In genomic region chr10:84755786-84756203, GRCm38 (mm10) we compare ENCODE assay signal across 8 mouse cellular contexts. TPM values are rescaled to one million over a fixed set of nuclear protein-coding genes. Genes with fewer than 3 reads are reported as not detected.
DNase-seq lines count a peak whose midpoint lies in the region; ATAC-seq and TF ChIP-seq lines count a peak whose summit lies in the region.
"Had no signal": no experiment of that assay in that cellular context is flagged by ENCODE, and none has a peak within 500 bp of the region (broad histone marks: within the 10 kb centered on the region; RNA-seq: fewer than 3 reads in every experiment).

Rfx4 (plus strand) TSS chr10:84756062.

- H3K9me3 ChIP-seq in lung, embryonic 14.5 days (ENCODE audit: low read depth, low read length) = no peaks in the 10 kb centered on the region
- H3K9me3 ChIP-seq in embryonic facial prominence, embryonic 15.5 days (replicated peaks) = no peaks in the 10 kb centered on the region
- no peaks in the 10 kb centered on the region for H3K9me3 ChIP-seq in intestine, embryonic 16.5 days (ENCODE audit: control insufficient read depth, low read length)
- H3K9me3 ChIP-seq in midbrain, postnatal 0 days (ENCODE audit: low read length) = no peaks in the 10 kb centered on the region

- DNase-seq in lung, embryonic 14.5 days = peak; percentile 18
- DNase-seq in lung, postnatal 25 days (ENCODE audit: low spot score) = no peak
- DNase-seq in midbrain, postnatal 0 days (ENCODE audit: low spot score) = peak; percentile 86
- no peak for DNase-seq in cerebellum, adult 8-10 months
- no peak for DNase-seq in gastrocnemius, postnatal 36 days

- H3K4me1 ChIP-seq in lung, embryonic 14.5 days (ENCODE audit: insufficient read depth) = no peaks in the 10 kb centered on the region
- H3K4me1 ChIP-seq in embryonic facial prominence, embryonic 15.5 days = peaks cover 51% of the 10 kb centered on the region
- H3K4me1 ChIP-seq in intestine, embryonic 16.5 days (ENCODE audit: control insufficient read depth, insufficient read depth, low read length) = peaks cover 44% of the 10 kb centered on the region
- no peaks in the 10 kb centered on the region for H3K4me1 ChIP-seq in midbrain, postnatal 0 days (ENCODE audit: insufficient read depth, low read length)

- H3K4me2 ChIP-seq in lung, embryonic 14.5 days = peak within 1 kb of the TSS; percentile 55
- H3K4me2 ChIP-seq in embryonic facial prominence, embryonic 15.5 days (replicated peaks) = peak within 1 kb of the TSS; percentile 59
- H3K4me2 ChIP-seq in intestine, embryonic 16.5 days (ENCODE audit: low read depth, low read length) = peak within 1 kb of the TSS; percentile 62
- peak within 1 kb of the TSS; percentile 63 for H3K4me2 ChIP-seq in midbrain, postnatal 0 days (ENCODE audit: low read depth, low read length, poor library complexity, severe bottlenecking)

- no peak within 1 kb of the TSS for H3K9ac ChIP-seq in lung, embryonic 14.5 days
- H3K9ac ChIP-seq in embryonic facial prominence, embryonic 15.5 days = no peak within 1 kb of the TSS
- no peak within 1 kb of the TSS for H3K9ac ChIP-seq in intestine, embryonic 16.5 days (ENCODE audit: low read depth, low read length)
- peak within 1 kb of the TSS; percentile 48 for H3K9ac ChIP-seq in midbrain, postnatal 0 days (replicated peaks; ENCODE audit: low read length, poor library complexity, severe bottlenecking)

- no peak within 1 kb of the TSS for H3K27ac ChIP-seq in lung, embryonic 14.5 days (ENCODE audit: low read depth)
- H3K27ac ChIP-seq in embryonic facial prominence, embryonic 15.5 days (replicated peaks) = no peak within 1 kb of the TSS
- H3K27ac ChIP-seq in intestine, embryonic 16.5 days (ENCODE audit: low read length) = no peak within 1 kb of the TSS
- H3K27ac ChIP-seq in midbrain, postnatal 0 days (ENCODE audit: low read depth, low read length) = peak within 1 kb of the TSS; percentile 70

- no peaks in the 10 kb centered on the region for H3K36me3 ChIP-seq in lung, embryonic 14.5 days (ENCODE audit: insufficient read depth)
- no peaks in the 10 kb centered on the region for H3K36me3 ChIP-seq in embryonic facial prominence, embryonic 15.5 days
- no peaks in the 10 kb centered on the region for H3K36me3 ChIP-seq in intestine, embryonic 16.5 days (ENCODE audit: control insufficient read depth, insufficient read depth, low read length)
- H3K36me3 ChIP-seq in midbrain, postnatal 0 days (ENCODE audit: insufficient read depth, low read length) = no peaks in the 10 kb centered on the region

- H3K4me3 ChIP-seq in lung, embryonic 14.5 days (ENCODE audit: low read depth, low read length) = peak within 1 kb of the TSS; percentile 23
- H3K4me3 ChIP-seq in embryonic facial prominence, embryonic 15.5 days (replicated peaks) = peak within 1 kb of the TSS; percentile 38
- peak within 1 kb of the TSS; percentile 42 for H3K4me3 ChIP-seq in intestine, embryonic 16.5 days (ENCODE audit: low read length)
- peak within 1 kb of the TSS; percentile 39 for H3K4me3 ChIP-seq in midbrain, postnatal 0 days (ENCODE audit: low read depth, low read length)

- WGBS in lung, embryonic 14.5 days = under 1% methylated on average over 24 of the region's 24 CpGs
- WGBS in embryonic facial prominence, embryonic 15.5 days = 2% methylated on average over 24 of the region's 24 CpGs
- under 1% methylated on average over 24 of the region's 24 CpGs for WGBS in intestine, embryonic 16.5 days
- WGBS in midbrain, postnatal 0 days = 1% methylated on average over 23 of the region's 24 CpGs

- peaks cover 94% of the 10 kb centered on the region for H3K27me3 ChIP-seq in lung, embryonic 14.5 days (ENCODE audit: insufficient read depth, low read length)
- peaks cover 91% of the 10 kb centered on the region for H3K27me3 ChIP-seq in embryonic facial prominence, embryonic 15.5 days
- peaks cover 91% of the 10 kb centered on the region for H3K27me3 ChIP-seq in intestine, embryonic 16.5 days (replicated peaks; ENCODE audit: control insufficient read depth, insufficient read depth, low read length)
- peaks cover 30% of the 10 kb centered on the region for H3K27me3 ChIP-seq in midbrain, postnatal 0 days (ENCODE audit: insufficient read depth, low read length)

- ATAC-seq in lung, embryonic 14.5 days (ENCODE audit: insufficient read depth) = no peak
- no peak for ATAC-seq in embryonic facial prominence, embryonic 15.5 days (ENCODE audit: insufficient number of reproducible peaks, low FRiP score, low TSS enrichment, low read depth)
- ATAC-seq in intestine, embryonic 16.5 days = no peak
- peak; percentile 69 for ATAC-seq in midbrain, postnatal 0 days (ENCODE audit: low FRiP score)

- intact Hi-C loops in gastrocnemius, postnatal 36 days (cut with DNase I) = no loop called here

- no peak for TF ChIP-seq CTCF in lung, embryonic 14.5 days (IDR thresholded peaks at IDR 0.05; ENCODE audit: low read depth)
- no peak for TF ChIP-seq CTCF in midbrain, postnatal 0 days (IDR thresholded peaks at IDR 0.05)

RNA-seq across cellular contexts. Expression of gene Rfx4, which starts in this region (rescaled TPM):
- polyA plus RNA-seq in lung, embryonic 14.5 days (2014; fragmentation: Nextera tagmentation; extraction: Ambion mirVana) = not detected in 2 replicates
- 0.14 and 0.15 TPM in 2 replicates for polyA plus RNA-seq in embryonic facial prominence, embryonic 15.5 days (2015; fragmentation: Nextera tagmentation; extraction: Ambion mirVana)
- polyA plus RNA-seq in intestine, embryonic 16.5 days (2015; fragmentation: Nextera tagmentation; extraction: Ambion mirVana) = not detected in 2 replicates
- 12.6 and 15.0 TPM in 2 replicates for total RNA-seq in midbrain, postnatal 0 days (2014; rRNA removed)
- 10.2 and 11.6 TPM in 2 replicates for polyA plus RNA-seq in midbrain, postnatal 0 days (2015; fragmentation: Nextera tagmentation; extraction: Ambion mirVana)
- total RNA-seq in gastrocnemius, postnatal 36 days (2021) = not detected
- total RNA-seq: neutrophil, adult 5-6 weeks had no signal

Comparison
In these comparisons a context has a peak if more than half of its experiments do, and no peak if none do; other contexts are left out.
1. RNA of gene Rfx4 (total RNA-seq): 12.6 to 15.0 TPM in midbrain, postnatal 0 days; not detected in gastrocnemius, postnatal 36 days; every median in the first group is over 10 times any median in the second.
2. Peak in DNase-seq, H3K4me3 ChIP-seq and H3K4me2 ChIP-seq in lung, embryonic 14.5 days; RNA of the gene not detected or under 1 TPM.
3. Peak in every context shown above with its lines, with median percentiles within 50 percentile points of each other: H3K4me2 ChIP-seq and H3K4me3 ChIP-seq.